Mouse (Mus musculus): ENCODE measurements at regions not wholly inside any gene's neighbourhood (a gene's known extent, or its start where the extent isn't known, plus 50 kb on each side); places are given as distances from the start of the nearest gene placed in this dataset.

- Histone ChIP-seq H3K4me2 (no peak overlapping the region), H3K4me1 (ENCODE audit: control insufficient read depth, insufficient read depth, low read length) (no peaks in the 10 kb centered on the region), H3K36me3 (ENCODE audit: control insufficient read depth, insufficient read depth, low read length) (no peaks in the 10 kb centered on the region), H3K27ac (ENCODE audit: low read depth, low read length) (no peak overlapping the region), H3K9me3 (replicated peaks; ENCODE audit: control insufficient read depth, low read length) (no peaks in the 10 kb centered on the region), H3K9ac (ENCODE audit: low read depth, low read length) (no peak overlapping the region), H3K4me3 (ENCODE audit: low read depth, low read length) (no peak overlapping the region), H3K27me3 (ENCODE audit: control insufficient read depth, insufficient read depth, low read length) (no peaks in the 10 kb centered on the region)
- WGBS (ENCODE audit: insufficient replicate concordance): 51% methylated on average over 3 of the region's 3 CpGs
- ATAC-seq (replicated peaks; ENCODE audit: insufficient number of reproducible peaks, low FRiP score, low TSS enrichment): no peak
Measured at GRCm38 (mm10) chr12:28248749-28249148, 303.4 kb downstream of the Dcdc2c start.

- Histone ChIP-seq H3K4me1 (ENCODE audit: control insufficient read depth, insufficient read depth, low read length) (no peaks in the 10 kb centered on the region), H3K36me3 (ENCODE audit: control insufficient read depth, insufficient read depth, low read length) (no peaks in the 10 kb centered on the region), H3K27me3 (ENCODE audit: control insufficient read depth, insufficient read depth, low read length) (no peaks in the 10 kb centered on the region), H3K9ac (ENCODE audit: low read depth, low read length) (no peak overlapping the region), H3K4me2 (no peak overlapping the region), H3K4me3 (ENCODE audit: low read depth, low read length) (no peak overlapping the region), H3K9me3 (replicated peaks; ENCODE audit: control insufficient read depth, low read length) (no peaks in the 10 kb centered on the region), H3K27ac (ENCODE audit: low read depth, low read length) (no peak overlapping the region)
- ATAC-seq (replicated peaks; ENCODE audit: insufficient number of reproducible peaks, low FRiP score, low TSS enrichment): no peak
- 87% methylated on average over 3 of the region's 3 CpGs for WGBS (ENCODE audit: insufficient replicate concordance)
Measured at GRCm38 (mm10) chr12:28248287-28248686, 303.9 kb downstream of the Dcdc2c start.

DNA sequence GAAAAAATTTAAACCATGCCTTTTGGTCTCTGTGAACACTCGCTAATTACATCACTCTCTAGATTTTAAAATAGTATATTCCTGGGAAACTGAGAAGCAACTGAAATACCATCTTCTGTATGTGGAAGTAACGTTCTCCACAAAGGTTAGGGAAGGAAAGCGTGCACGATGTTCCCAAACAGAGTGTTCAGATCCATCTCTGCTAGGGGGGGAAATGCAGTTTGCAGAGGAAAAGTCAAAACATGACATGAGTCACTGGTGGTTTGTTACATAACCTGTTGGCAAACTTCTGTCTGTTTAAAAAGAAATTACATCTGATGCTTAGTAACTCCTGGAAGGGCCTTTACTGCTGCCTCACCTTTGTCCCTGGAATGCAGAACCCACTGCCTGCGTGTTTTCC, 314.2 kb downstream of the Dcdc2c start:
- no peaks in the 10 kb centered on the region for H3K4me1 ChIP-seq (ENCODE audit: control insufficient read depth, insufficient read depth, low read length)
- no peak overlapping the region for H3K27ac ChIP-seq (ENCODE audit: low read depth, low read length)
- H3K4me2 ChIP-seq: no peak overlapping the region
- H3K9ac ChIP-seq (ENCODE audit: low read depth, low read length): no peak overlapping the region
- H3K9me3 ChIP-seq (replicated peaks; ENCODE audit: control insufficient read depth, low read length): no peaks in the 10 kb centered on the region
- ATAC-seq (replicated peaks; ENCODE audit: insufficient number of reproducible peaks, low FRiP score, low TSS enrichment): no peak
- no peaks in the 10 kb centered on the region for H3K36me3 ChIP-seq (ENCODE audit: control insufficient read depth, insufficient read depth, low read length)
- no peaks in the 10 kb centered on the region for H3K27me3 ChIP-seq (ENCODE audit: control insufficient read depth, insufficient read depth, low read length)
- no peak overlapping the region for H3K4me3 ChIP-seq (ENCODE audit: low read depth, low read length)
- WGBS (ENCODE audit: insufficient replicate concordance): 78% methylated on average over 5 of the region's 5 CpGs

- Histone ChIP-seq H3K9ac (ENCODE audit: low read depth, low read length) (no peak overlapping the region), H3K27ac (ENCODE audit: low read depth, low read length) (no peak overlapping the region), H3K4me2 (no peak overlapping the region), H3K9me3 (replicated peaks; ENCODE audit: control insufficient read depth, low read length) (no peaks in the 10 kb centered on the region), H3K36me3 (ENCODE audit: control insufficient read depth, insufficient read depth, low read length) (no peaks in the 10 kb centered on the region), H3K4me1 (ENCODE audit: control insufficient read depth, insufficient read depth, low read length) (no peaks in the 10 kb centered on the region), H3K4me3 (ENCODE audit: low read depth, low read length) (no peak overlapping the region), H3K27me3 (ENCODE audit: control insufficient read depth, insufficient read depth, low read length) (no peaks in the 10 kb centered on the region)
- no peak for ATAC-seq (replicated peaks; ENCODE audit: insufficient number of reproducible peaks, low FRiP score, low TSS enrichment)
- WGBS (ENCODE audit: insufficient replicate concordance): 67% methylated on average over 4 of the region's 4 CpGs
Measured at GRCm38 (mm10) chr12:28237041-28237440, 315.2 kb downstream of the Dcdc2c start.

DNA sequence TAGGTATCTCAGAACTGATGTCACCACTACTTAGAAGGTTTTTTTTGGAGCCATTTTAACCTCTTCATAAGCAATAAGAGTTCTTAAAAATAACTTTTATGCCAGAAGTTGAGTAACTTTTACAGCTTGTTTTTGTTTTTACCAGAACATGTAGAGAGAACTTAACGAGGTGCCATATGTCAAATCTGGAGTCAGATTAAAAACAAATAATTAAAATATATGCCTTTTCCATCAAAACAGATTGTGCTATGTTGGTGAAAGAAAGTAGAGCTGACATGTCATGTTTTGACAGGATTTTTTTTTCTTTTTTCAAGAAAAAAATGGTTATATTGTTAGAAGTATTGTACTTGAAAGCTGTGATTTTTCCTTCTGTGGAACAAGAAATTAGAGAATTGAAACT, 349.4 kb downstream of the Dcdc2c start:
- no peaks in the 10 kb centered on the region for H3K9me3 ChIP-seq (replicated peaks; ENCODE audit: control insufficient read depth, low read length)
- no peak for ATAC-seq (replicated peaks; ENCODE audit: insufficient number of reproducible peaks, low FRiP score, low TSS enrichment)
- H3K9ac ChIP-seq (ENCODE audit: low read depth, low read length): no peak overlapping the region
- WGBS (ENCODE audit: insufficient replicate concordance): 73% methylated on average over 1 of the region's 1 CpGs
- H3K4me3 ChIP-seq (ENCODE audit: low read depth, low read length): no peak overlapping the region
- H3K4me1 ChIP-seq (ENCODE audit: control insufficient read depth, insufficient read depth, low read length): no peaks in the 10 kb centered on the region
- H3K36me3 ChIP-seq (ENCODE audit: control insufficient read depth, insufficient read depth, low read length): no peaks in the 10 kb centered on the region
- no peaks in the 10 kb centered on the region for H3K27me3 ChIP-seq (ENCODE audit: control insufficient read depth, insufficient read depth, low read length)
- H3K4me2 ChIP-seq: no peak overlapping the region
- no peak overlapping the region for H3K27ac ChIP-seq (ENCODE audit: low read depth, low read length)

DNA sequence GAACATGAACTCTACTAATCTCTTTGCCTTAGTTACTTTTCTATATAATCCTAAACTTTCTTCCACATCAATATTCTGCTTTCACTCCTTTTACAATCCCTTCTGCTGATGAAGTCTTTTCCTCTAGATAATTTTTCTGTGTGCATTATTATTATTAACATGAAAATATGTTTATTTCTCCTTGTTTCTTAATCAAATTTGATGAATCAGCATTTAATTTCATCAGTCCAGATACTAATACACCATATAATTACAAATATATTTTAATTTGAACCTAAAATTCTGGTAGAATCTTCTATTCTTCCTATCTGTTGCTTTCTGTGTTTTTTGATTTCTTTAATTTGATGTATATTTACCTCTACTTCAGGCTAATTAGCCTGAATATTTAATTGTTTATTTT, 365.5 kb downstream of the Dcdc2c start:
- no peak for ATAC-seq (replicated peaks; ENCODE audit: insufficient number of reproducible peaks, low FRiP score, low TSS enrichment)
- 0 out of 2 replicates have a peak, but pooled peaks cover 2% of the 10 kb centered on the region for H3K9me3 ChIP-seq (replicated peaks; ENCODE audit: control insufficient read depth, low read length)

GRCm38 (mm10) chr12:28181265-28181664, 370.9 kb downstream of the Dcdc2c start:
- ATAC-seq (replicated peaks; ENCODE audit: insufficient number of reproducible peaks, low FRiP score, low TSS enrichment): no peak
- no peaks in the 10 kb centered on the region for H3K36me3 ChIP-seq (ENCODE audit: control insufficient read depth, insufficient read depth, low read length)
- H3K4me1 ChIP-seq (ENCODE audit: control insufficient read depth, insufficient read depth, low read length): no peaks in the 10 kb centered on the region
- 47% methylated on average over 2 of the region's 2 CpGs for WGBS (ENCODE audit: insufficient replicate concordance)
- H3K9ac ChIP-seq (ENCODE audit: low read depth, low read length): no peak overlapping the region
- no peak overlapping the region for H3K4me2 ChIP-seq
- H3K27ac ChIP-seq (ENCODE audit: low read depth, low read length): no peak overlapping the region
- no peaks in the 10 kb centered on the region for H3K9me3 ChIP-seq (replicated peaks; ENCODE audit: control insufficient read depth, low read length)
- no peak overlapping the region for H3K4me3 ChIP-seq (ENCODE audit: low read depth, low read length)
- no peaks in the 10 kb centered on the region for H3K27me3 ChIP-seq (ENCODE audit: control insufficient read depth, insufficient read depth, low read length)

More for the DNA sequence above, 365.5 kb downstream of the Dcdc2c start:
- Histone ChIP-seq H3K4me3 (ENCODE audit: low read depth, low read length) (no peak overlapping the region), H3K27ac (ENCODE audit: low read depth, low read length) (no peak overlapping the region), H3K4me2 (no peak overlapping the region), H3K36me3 (ENCODE audit: control insufficient read depth, insufficient read depth, low read length) (no peaks in the 10 kb centered on the region), H3K9ac (ENCODE audit: low read depth, low read length) (no peak overlapping the region), H3K27me3 (ENCODE audit: control insufficient read depth, insufficient read depth, low read length) (no peaks in the 10 kb centered on the region), H3K4me1 (ENCODE audit: control insufficient read depth, insufficient read depth, low read length) (no peaks in the 10 kb centered on the region)

GRCm38 (mm10) chr12:28176016-28176415, 376.2 kb downstream of the Dcdc2c start:
- no peak overlapping the region for H3K27ac ChIP-seq (ENCODE audit: low read depth, low read length)
- H3K27me3 ChIP-seq (ENCODE audit: control insufficient read depth, insufficient read depth, low read length): no peaks in the 10 kb centered on the region
- no peak for ATAC-seq (replicated peaks; ENCODE audit: insufficient number of reproducible peaks, low FRiP score, low TSS enrichment)
- no peaks in the 10 kb centered on the region for H3K4me1 ChIP-seq (ENCODE audit: control insufficient read depth, insufficient read depth, low read length)
- no peaks in the 10 kb centered on the region for H3K9me3 ChIP-seq (replicated peaks; ENCODE audit: control insufficient read depth, low read length)
- 51% methylated on average over 3 of the region's 3 CpGs for WGBS (ENCODE audit: insufficient replicate concordance)
- no peak overlapping the region for H3K9ac ChIP-seq (ENCODE audit: low read depth, low read length)
- no peak overlapping the region for H3K4me2 ChIP-seq
- H3K36me3 ChIP-seq (ENCODE audit: control insufficient read depth, insufficient read depth, low read length): no peaks in the 10 kb centered on the region
- no peak overlapping the region for H3K4me3 ChIP-seq (ENCODE audit: low read depth, low read length)

- no peak overlapping the region for H3K27ac ChIP-seq (ENCODE audit: low read depth, low read length)
- no peak for ATAC-seq (replicated peaks; ENCODE audit: insufficient number of reproducible peaks, low FRiP score, low TSS enrichment)
- H3K4me2 ChIP-seq: no peak overlapping the region
- no peaks in the 10 kb centered on the region for H3K36me3 ChIP-seq (ENCODE audit: control insufficient read depth, insufficient read depth, low read length)
- H3K27me3 ChIP-seq (ENCODE audit: control insufficient read depth, insufficient read depth, low read length): no peaks in the 10 kb centered on the region
- H3K9me3 ChIP-seq (replicated peaks; ENCODE audit: control insufficient read depth, low read length): no peaks in the 10 kb centered on the region
- no peak overlapping the region for H3K4me3 ChIP-seq (ENCODE audit: low read depth, low read length)
- H3K4me1 ChIP-seq (ENCODE audit: control insufficient read depth, insufficient read depth, low read length): no peaks in the 10 kb centered on the region
- no peak overlapping the region for H3K9ac ChIP-seq (ENCODE audit: low read depth, low read length)
Measured at GRCm38 (mm10) chr12:28174078-28174477, 378.1 kb downstream of the Dcdc2c start.
